Mouse (Mus musculus) stomach, embryonic 16.5 days (tissue): ENCODE data around the gene Lrrc27. TPM values are rescaled to one million over a fixed set of nuclear protein-coding genes. Genes with fewer than 3 reads are reported as not detected.
A peak's percentile ranks its signal among the peaks of the same experiment; 100 is the strongest.

Experiments used
- ATAC-seq: fragments of 200-750 bp; cut with Nextera tagmentation; 2 replicates; pipeline ENCODE4 v1.8.0; 2017; ENCODE audit warnings: moderate number of reproducible peaks, moderate TSS enrichment; ENCODE audit not compliant: insufficient read depth, low FRiP score
- H3K27ac ChIP-seq: fragments of 300-500 bp; sonication (generic); 2 replicates; pipeline ENCODE4 v1.5.1; 2014; ENCODE audit warnings: low read length
- H3K27me3 ChIP-seq: fragments of 300-500 bp; sonication (generic); 2 replicates; pipeline ENCODE4 v1.6.1; 2014; ENCODE audit warnings: low read length, control low read depth, mixed read lengths; ENCODE audit not compliant: control insufficient read depth, insufficient read depth
- H3K36me3 ChIP-seq: fragments of 300-500 bp; sonication (generic); 2 replicates; pipeline ENCODE4 v1.6.1; 2014; ENCODE audit warnings: low read length; ENCODE audit not compliant: control insufficient read depth, insufficient read depth
- H3K4me1 ChIP-seq: fragments of 300-500 bp; sonication (generic); 2 replicates; pipeline ENCODE4 v1.6.1; 2014; ENCODE audit warnings: low read length, control low read depth, mixed read lengths; ENCODE audit not compliant: control insufficient read depth, insufficient read depth
- H3K4me2 ChIP-seq: fragments of 300-500 bp; sonication (generic); 2 replicates; pipeline ENCODE4 v1.6.1; 2014; ENCODE audit warnings: low read depth, low read length, mixed read lengths
- H3K4me3 ChIP-seq: fragments of 300-500 bp; sonication (generic); replicated peaks from 2 replicates; pipeline ENCODE4 v1.5.1; 2014; ENCODE audit warnings: mild to moderate bottlenecking, low read length
- H3K9ac ChIP-seq: fragments of 300-500 bp; sonication (generic); 2 replicates; pipeline ENCODE4 v1.6.1; 2014; ENCODE audit warnings: low read length
- H3K9me3 ChIP-seq: fragments of 300-500 bp; sonication (generic); replicated peaks from 2 replicates; pipeline ENCODE4 v1.6.1; 2016; ENCODE audit warnings: low read length, control low read depth; ENCODE audit not compliant: control insufficient read depth
- WGBS: fragments of 180-500 bp; shearing (Covaris S2); extraction: QIAGEN DNeasy Blood & Tissue Kit; methylation state at CpG from one replicate; pipeline ENCODE4 v1.1.7; 2014; 5-methylcytosine and 5-hydroxymethylcytosine counted together
- polyA plus RNA-seq: library from polyadenylated mRNA; unstranded; fragments of >200 nt; fragmentation: Nextera tagmentation; extraction: Ambion mirVana; gene quantifications from 2 replicates; pipeline ENCODE4 v1.2.1, GENCODE M21; 2015

Lrrc27 gene
- polyA plus RNA-seq, 1 experiment from 2014 or later, result 4.4 TPM

GRCm38 (mm10) chr7:139246931-139247880 is 34.4 kb downstream of the Lrrc27 start:
- WGBS, result 10% methylated on average over 38 of the region's 38 CpGs
- peaks cover 55% of the 10 kb centered on the region for H3K4me1 ChIP-seq
- no peaks in the 10 kb centered on the region for H3K36me3 ChIP-seq
- H3K9me3 ChIP-seq, result no peaks in the 10 kb centered on the region
- H3K4me3 ChIP-seq, result peak overlapping the region; percentile 76
- H3K27me3 ChIP-seq, result no peaks in the 10 kb centered on the region
- peak overlapping the region; percentile 94 for H3K27ac ChIP-seq
- peak overlapping the region; percentile 89 for H3K9ac ChIP-seq
- H3K4me2 ChIP-seq, result peak overlapping the region; percentile 88
- peak; percentile 22 for ATAC-seq

- peak within 1 kb of the TSS; percentile 94 for H3K27ac ChIP-seq
- peak within 1 kb of the TSS; percentile 76 for H3K4me3 ChIP-seq
- no peaks in the 10 kb centered on the region for H3K27me3 ChIP-seq
- H3K9ac ChIP-seq, result peak within 1 kb of the TSS; percentile 89
- peak; percentile 83 for ATAC-seq
- H3K9me3 ChIP-seq, result no peaks in the 10 kb centered on the region
- H3K4me1 ChIP-seq, result peaks cover 64% of the 10 kb centered on the region
- WGBS, result under 1% methylated on average over 54 of the region's 72 CpGs
- peak within 1 kb of the TSS; percentile 88 for H3K4me2 ChIP-seq
- no peaks in the 10 kb centered on the region for H3K36me3 ChIP-seq
These were observed 35.3 kb downstream of the Lrrc27 start, which contains the start of gene Pwwp2b for GRCm38 (mm10) chr7:139247881-139248614. Pwwp2b (plus strand) TSS chr7:139248482.

GRCm38 (mm10) chr7:139248615-139249405 is 36.0 kb downstream of the Lrrc27 start:
- Histone ChIP-seq H3K27me3 (no peaks in the 10 kb centered on the region), H3K9me3 (no peaks in the 10 kb centered on the region), H3K4me3 (peak overlapping the region; percentile 76), H3K4me2 (peak overlapping the region; percentile 88), H3K27ac (peak overlapping the region; percentile 94), H3K4me1 (peaks cover 71% of the 10 kb centered on the region), H3K36me3 (no peaks in the 10 kb centered on the region), H3K9ac (peak overlapping the region; percentile 89)
- peak; percentile 2; the same call in 1 of the 2 replicates for ATAC-seq
- WGBS, result 1% methylated on average over 45 of the region's 45 CpGs

GRCm38 (mm10) chr7:139249406-139250210 is 36.8 kb downstream of the Lrrc27 start:
- peaks cover 73% of the 10 kb centered on the region for H3K4me1 ChIP-seq

GRCm38 (mm10) chr7:139251881-139252301 is 39.1 kb downstream of the Lrrc27 start:
- peak overlapping the region; percentile 94 for H3K27ac ChIP-seq
- peak; percentile 44 for ATAC-seq
- H3K36me3 ChIP-seq, result peaks cover 11% of the 10 kb centered on the region; the same call in 1 of the 2 replicates
- 25% methylated on average over 5 of the region's 5 CpGs for WGBS
- H3K27me3 ChIP-seq, result no peaks in the 10 kb centered on the region
- H3K4me2 ChIP-seq, result peak overlapping the region; percentile 23; the same call in 1 of the 2 replicates
- H3K9me3 ChIP-seq, result no peaks in the 10 kb centered on the region
- peak overlapping the region; percentile 50; the same call in 1 of the 2 replicates for H3K9ac ChIP-seq
- no peak overlapping the region for H3K4me3 ChIP-seq
- H3K4me1 ChIP-seq, result peaks cover 63% of the 10 kb centered on the region

More at GRCm38 (mm10) chr7:139249406-139250210, 36.8 kb downstream of the Lrrc27 start:
- Histone ChIP-seq H3K27me3 (no peaks in the 10 kb centered on the region), H3K4me3 (peak overlapping the region; percentile 76), H3K27ac (peak overlapping the region; percentile 94), H3K9me3 (no peaks in the 10 kb centered on the region), H3K36me3 (no peaks in the 10 kb centered on the region), H3K9ac (peak overlapping the region; percentile 89), H3K4me2 (peak overlapping the region; percentile 88)
- WGBS, result 34% methylated on average over 7 of the region's 7 CpGs
- no peak for ATAC-seq

- peaks cover 62% of the 10 kb centered on the region for H3K4me1 ChIP-seq
- 76% methylated on average over 7 of the region's 7 CpGs for WGBS
- H3K4me2 ChIP-seq, result peak overlapping the region; percentile 23; the same call in 1 of the 2 replicates
- H3K27ac ChIP-seq, result peak overlapping the region; percentile 94
- H3K36me3 ChIP-seq, result peaks cover 12% of the 10 kb centered on the region; the same call in 1 of the 2 replicates
- H3K4me3 ChIP-seq, result no peak overlapping the region
- no peaks in the 10 kb centered on the region for H3K9me3 ChIP-seq
- no peak for ATAC-seq
- no peaks in the 10 kb centered on the region for H3K27me3 ChIP-seq
- H3K9ac ChIP-seq, result 0 out of 2 replicates have a peak overlapping the region, but pooled peaks have one; percentile 14
These were observed 39.8 kb downstream of the Lrrc27 start for GRCm38 (mm10) chr7:139252566-139252965.

- WGBS, result 50% methylated on average over 9 of the region's 9 CpGs
- Histone ChIP-seq H3K9me3 (no peaks in the 10 kb centered on the region), H3K27me3 (no peaks in the 10 kb centered on the region), H3K4me3 (no peak overlapping the region), H3K9ac (peak overlapping the region; percentile 56), H3K4me1 (peaks cover 58% of the 10 kb centered on the region), H3K4me2 (peak overlapping the region; percentile 23), H3K27ac (peak overlapping the region; percentile 94), H3K36me3 (peaks cover 12% of the 10 kb centered on the region; the same call in 1 of the 2 replicates)
- ATAC-seq, result no peak
These were observed 40.2 kb downstream of the Lrrc27 start for GRCm38 (mm10) chr7:139252986-139253385.

- WGBS, result 49% methylated on average over 3 of the region's 3 CpGs
- Histone ChIP-seq H3K4me2 (peak overlapping the region; percentile 23), H3K4me1 (peaks cover 58% of the 10 kb centered on the region)
These were observed 40.7 kb downstream of the Lrrc27 start for GRCm38 (mm10) chr7:139253462-139253861.

More at GRCm38 (mm10) chr7:139253462-139253861, 40.7 kb downstream of the Lrrc27 start:
- H3K9ac ChIP-seq, result peak overlapping the region; percentile 56
- peak overlapping the region; percentile 94 for H3K27ac ChIP-seq
- H3K27me3 ChIP-seq, result no peaks in the 10 kb centered on the region
- no peak overlapping the region for H3K4me3 ChIP-seq
- peaks cover 12% of the 10 kb centered on the region; the same call in 1 of the 2 replicates for H3K36me3 ChIP-seq
- ATAC-seq, result no peak
- no peaks in the 10 kb centered on the region for H3K9me3 ChIP-seq
